Mouse (Mus musculus) midbrain, postnatal 0 days (tissue): Measurements from ENCODE around the gene Trarg1. TPM values are rescaled to one million over a fixed set of nuclear protein-coding genes. Genes with fewer than 3 reads are reported as not detected.
"Not testable (repeated sequence)": the region's sequence is repeated elsewhere in the genome, so short reads cannot be mapped to it uniquely, and the experiment has no call there.

Experiments
- ATAC-seq: fragments of 200-750 bp; cut with Nextera tagmentation; 2 replicates; pipeline ENCODE4 v1.8.0; 2017; ENCODE audit warnings: moderate number of reproducible peaks, mild to moderate bottlenecking, moderate TSS enrichment, moderate library complexity; ENCODE audit not compliant: low FRiP score
- DNase-seq: peaks from one replicate; pipeline ENCODE4 v3.0.0-alpha.2; 2015; ENCODE audit warnings: low spot score
- H3K27ac ChIP-seq: fragments of 300-500 bp; sonication (generic); 2 replicates; pipeline ENCODE4 v1.5.1; 2014; ENCODE audit warnings: low read depth, mild to moderate bottlenecking, low read length, mixed read lengths
- H3K27me3 ChIP-seq: fragments of 300-500 bp; sonication (generic); 2 replicates; pipeline ENCODE4 v1.6.1; 2014; ENCODE audit warnings: low read length, control low read depth, mixed read lengths; ENCODE audit not compliant: insufficient read depth
- H3K36me3 ChIP-seq: fragments of 300-500 bp; sonication (generic); 2 replicates; pipeline ENCODE4 v1.6.1; 2014; ENCODE audit warnings: low read length, control low read depth, mixed read lengths; ENCODE audit not compliant: insufficient read depth
- H3K4me1 ChIP-seq: fragments of 300-500 bp; sonication (generic); 2 replicates; pipeline ENCODE4 v1.6.1; 2014; ENCODE audit warnings: mild to moderate bottlenecking, control low read depth, antibody characterized with exemption, low read length, mixed read lengths; ENCODE audit not compliant: insufficient read depth
- H3K4me2 ChIP-seq: fragments of 300-500 bp; sonication (generic); 2 replicates; pipeline ENCODE4 v1.6.1; 2014; ENCODE audit warnings: low read depth, mild to moderate bottlenecking, low read length, mixed read lengths; ENCODE audit not compliant: poor library complexity, severe bottlenecking
- H3K4me3 ChIP-seq: fragments of 300-500 bp; sonication (generic); 2 replicates; pipeline ENCODE4 v1.5.1; 2014; ENCODE audit warnings: low read depth, mild to moderate bottlenecking, low read length, moderate library complexity
- H3K9ac ChIP-seq: fragments of 300-500 bp; sonication (generic); replicated peaks from 2 replicates; pipeline ENCODE4 v1.6.1; 2014; ENCODE audit warnings: mild to moderate bottlenecking, low read length, moderate library complexity, mixed read lengths; ENCODE audit not compliant: poor library complexity, severe bottlenecking
- H3K9me3 ChIP-seq: fragments of 300-500 bp; sonication (generic); 2 replicates; pipeline ENCODE4 v1.6.1; 2016; ENCODE audit warnings: low read length, control low read depth
- CTCF ChIP-seq: IDR thresholded peaks from 2 replicates; pipeline ENCODE4 v1.5.1; 2016; ENCODE audit warnings: antibody characterized with exemption, mild to moderate bottlenecking
- WGBS: fragments of 180-500 bp; shearing (Covaris S2); extraction: QIAGEN DNeasy Blood & Tissue Kit; methylation state at CpG from one replicate; pipeline ENCODE4 v1.1.7; 2014; 5-methylcytosine and 5-hydroxymethylcytosine counted together
- polyA plus RNA-seq: library from polyadenylated mRNA; unstranded; fragments of >200 nt; fragmentation: Nextera tagmentation; extraction: Ambion mirVana; gene quantifications from 2 replicates; pipeline ENCODE4 v1.2.1, GENCODE M21; 2015
- total RNA-seq: library from RNA; depleted of rRNA; stranded (reverse); fragments of >200 nt; gene quantifications from 2 replicates; pipeline ENCODE4 v1.2.3, GENCODE M21; 2014; rRNA removed

Gene Trarg1
- total RNA-seq (0.27 and 0.76 TPM in 2 replicates), polyA plus RNA-seq (0.61 and 0.80 TPM in 2 replicates)

DNA sequence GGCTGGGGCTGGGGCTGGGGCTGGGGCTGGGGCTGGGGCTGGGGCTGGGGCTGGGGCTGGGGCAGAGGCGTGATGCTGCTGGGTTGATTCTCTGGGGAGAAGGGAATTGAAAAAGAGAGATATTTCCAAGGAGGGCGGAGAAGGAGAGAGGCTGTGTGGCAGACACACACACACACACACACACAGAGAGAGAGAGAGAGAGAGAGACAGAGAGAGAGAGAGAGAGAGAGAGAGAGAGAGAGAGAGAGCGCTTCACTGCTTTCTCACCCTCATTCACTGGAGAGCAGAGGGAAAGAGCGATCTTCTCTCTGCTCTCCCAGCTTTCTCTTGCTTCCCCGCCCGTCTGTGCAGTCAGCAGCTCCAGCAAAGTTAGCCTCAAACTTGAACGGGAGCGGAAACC, at the start of gene Trarg1:
Trarg1 (plus strand) TSS at position 301 of the 400 bp plus-strand sequence.
- H3K27me3 ChIP-seq, H3K27ac ChIP-seq, H3K4me3 ChIP-seq, H3K9ac ChIP-seq, H3K36me3 ChIP-seq, DNase-seq, ATAC-seq, H3K4me1 ChIP-seq, H3K9me3 ChIP-seq, H3K4me2 ChIP-seq: not testable (repeated sequence)
- 44% methylated on average over 7 of the region's 8 CpGs for whole genome bisulfite sequencing

DNA sequence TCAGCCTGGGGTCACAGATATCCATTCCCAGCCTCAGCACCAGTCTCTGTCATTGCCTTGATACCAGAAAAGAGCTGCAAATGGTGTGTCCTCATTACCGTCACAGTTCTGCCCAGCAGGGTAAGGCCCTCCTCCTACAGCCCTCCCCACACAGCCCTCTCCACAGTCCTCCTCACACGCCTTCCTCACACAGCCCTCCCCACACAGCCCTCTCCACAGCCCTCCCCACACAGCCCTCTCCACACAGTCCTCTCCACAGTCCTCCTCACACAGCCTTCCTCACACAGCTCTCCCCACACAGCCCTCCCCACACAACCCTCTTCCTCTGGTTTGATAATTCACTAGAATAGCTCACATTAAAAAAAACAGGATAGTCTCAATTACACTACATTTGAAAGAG, 49.6 kb upstream of the Trarg1 start:
- no peak for DNase-seq
- TF ChIP-seq CTCF: no peak
- no peak for ATAC-seq
- no peaks in the 10 kb centered on the region for H3K4me1 ChIP-seq
- H3K4me2 ChIP-seq: no peak overlapping the region
- no peak overlapping the region for H3K9ac ChIP-seq
- H3K9me3 ChIP-seq: no peaks in the 10 kb centered on the region
- WGBS: 37% methylated on average over 2 of the region's 2 CpGs
- no peak overlapping the region for H3K27ac ChIP-seq
- H3K36me3 ChIP-seq: no peaks in the 10 kb centered on the region
- no peaks in the 10 kb centered on the region for H3K27me3 ChIP-seq
- no peak overlapping the region for H3K4me3 ChIP-seq

DNA sequence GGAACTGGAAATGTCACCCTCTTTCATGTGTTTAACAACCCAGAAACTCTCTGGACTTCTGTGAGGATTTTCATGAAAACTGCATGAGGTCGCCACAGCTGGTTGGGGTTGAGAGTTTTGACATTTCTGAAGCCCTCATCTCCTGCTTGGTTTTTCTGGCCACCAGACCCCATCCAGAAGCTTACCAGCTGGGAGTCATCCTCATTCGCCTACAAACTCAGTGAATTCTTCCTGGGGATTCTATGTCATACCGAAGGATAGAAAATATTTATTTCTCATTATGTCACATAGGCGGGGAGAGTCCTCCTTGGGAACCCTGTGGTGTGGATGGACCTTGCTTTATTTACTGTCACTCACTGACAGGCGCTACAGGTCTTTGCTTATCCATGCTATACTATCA, 49.1 kb upstream of the Trarg1 start:
- no peaks in the 10 kb centered on the region for H3K27me3 ChIP-seq
- no peaks in the 10 kb centered on the region for H3K9me3 ChIP-seq
- no peak for TF ChIP-seq CTCF
- H3K27ac ChIP-seq: no peak overlapping the region
- DNase-seq (no peak), ATAC-seq (no peak)
- H3K9ac ChIP-seq: no peak overlapping the region
- 83% methylated on average over 5 of the region's 5 CpGs for WGBS
- no peak overlapping the region for H3K4me2 ChIP-seq
- H3K4me3 ChIP-seq: no peak overlapping the region
- no peaks in the 10 kb centered on the region for H3K36me3 ChIP-seq
- no peaks in the 10 kb centered on the region for H3K4me1 ChIP-seq

DNA sequence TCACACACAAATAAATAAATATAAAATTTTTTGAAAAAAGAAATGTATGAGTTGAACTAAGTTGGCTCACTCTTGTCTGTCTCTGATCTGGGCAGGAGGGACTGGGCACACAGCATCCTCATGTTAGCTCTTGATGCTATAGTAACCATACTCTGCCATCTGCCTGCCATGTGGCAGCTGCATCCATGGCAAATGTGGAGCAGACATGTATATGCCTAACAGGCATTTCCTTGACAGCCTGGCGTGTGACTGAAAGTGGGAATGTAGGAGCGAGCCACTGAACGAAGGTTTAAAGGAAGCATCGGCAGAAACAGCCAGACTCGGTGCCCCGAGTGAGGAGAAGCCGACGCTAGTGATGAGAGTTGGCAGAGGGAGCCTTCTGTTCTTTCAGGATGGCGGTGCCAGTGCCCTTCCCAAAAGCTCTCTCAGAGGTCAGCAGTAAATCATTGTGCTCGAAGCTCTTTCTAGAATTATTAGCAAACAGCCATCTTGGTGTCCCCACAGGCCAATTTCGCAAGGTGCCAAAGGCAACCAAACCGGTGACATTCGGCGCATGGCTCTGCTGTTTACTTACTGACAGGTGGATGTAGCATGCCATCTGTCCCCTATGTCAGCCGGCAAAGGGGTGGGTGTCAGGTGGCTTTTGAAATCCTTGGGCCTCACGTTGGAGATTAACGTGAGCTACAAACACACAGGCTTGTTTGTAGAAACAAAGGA, 40.2 kb upstream of the Trarg1 start:
- WGBS: 75% methylated on average over 17 of the region's 17 CpGs
- H3K4me2 ChIP-seq: no peak overlapping the region
- H3K36me3 ChIP-seq: no peaks in the 10 kb centered on the region
- H3K4me3 ChIP-seq: no peak overlapping the region
- H3K4me1 ChIP-seq: no peaks in the 10 kb centered on the region
- H3K27me3 ChIP-seq: no peaks in the 10 kb centered on the region
- ATAC-seq (no peak), DNase-seq (peak; percentile 67)
- H3K27ac ChIP-seq: no peak overlapping the region
- no peaks in the 10 kb centered on the region for H3K9me3 ChIP-seq
- no peak overlapping the region for H3K9ac ChIP-seq
- no peak for TF ChIP-seq CTCF

DNA sequence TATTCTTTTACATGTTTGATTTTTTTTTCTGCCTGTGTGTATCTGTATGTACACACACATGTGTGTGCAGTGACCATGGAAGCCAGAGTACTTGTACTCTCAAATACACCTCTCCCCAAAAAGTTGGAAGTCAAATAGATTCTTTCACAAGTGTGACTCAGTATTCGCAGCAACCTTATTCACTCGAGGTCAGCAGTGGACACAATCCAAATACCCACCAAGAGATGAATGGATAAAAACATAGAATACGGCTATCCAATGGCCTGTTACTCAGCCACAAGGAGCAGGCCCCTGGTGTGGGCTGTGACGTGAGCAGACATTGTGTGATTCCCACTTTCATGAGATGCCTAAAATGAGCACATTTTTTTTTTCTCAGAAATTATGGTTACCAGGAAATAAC, 39.4 kb upstream of the Trarg1 start:
- no peak for TF ChIP-seq CTCF
- no peaks in the 10 kb centered on the region for H3K36me3 ChIP-seq
- ATAC-seq (no peak), DNase-seq (no peak)
- H3K27me3 ChIP-seq: no peaks in the 10 kb centered on the region
- no peak overlapping the region for H3K27ac ChIP-seq
- no peaks in the 10 kb centered on the region for H3K9me3 ChIP-seq
- no peak overlapping the region for H3K9ac ChIP-seq
- no peaks in the 10 kb centered on the region for H3K4me1 ChIP-seq
- H3K4me3 ChIP-seq: no peak overlapping the region
- no peak overlapping the region for H3K4me2 ChIP-seq
- WGBS: 73% methylated on average over 4 of the region's 4 CpGs

DNA sequence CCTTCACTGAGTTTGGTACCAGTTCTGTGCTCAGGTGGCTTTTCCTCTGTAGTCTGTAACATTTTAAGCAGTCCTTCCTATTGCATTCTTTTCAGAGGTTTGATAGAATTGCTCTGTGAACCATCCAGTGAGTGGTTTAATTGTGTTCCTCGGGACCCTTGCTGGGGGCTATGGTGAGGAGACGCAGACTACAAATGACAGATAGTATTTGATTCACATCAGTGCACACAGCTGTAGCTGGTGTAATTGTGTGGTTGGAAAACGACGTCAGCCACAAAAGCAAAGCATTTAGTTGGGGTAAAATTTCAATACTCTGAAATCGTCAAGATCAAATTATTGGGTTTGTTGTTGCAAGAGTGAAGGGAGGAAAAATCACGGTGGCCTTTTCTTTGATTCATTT, 35.4 kb upstream of the Trarg1 start:
- WGBS: 35% methylated on average over 6 of the region's 6 CpGs
- no peak for ATAC-seq
- no peaks in the 10 kb centered on the region for H3K27me3 ChIP-seq
- no peak overlapping the region for H3K4me3 ChIP-seq
- no peak overlapping the region for H3K4me2 ChIP-seq
- H3K27ac ChIP-seq: no peak overlapping the region
- no peak overlapping the region for H3K9ac ChIP-seq
- no peak for TF ChIP-seq CTCF
- no peaks in the 10 kb centered on the region for H3K9me3 ChIP-seq
- no peaks in the 10 kb centered on the region for H3K4me1 ChIP-seq
- DNase-seq: peak; percentile 48
- H3K36me3 ChIP-seq: no peaks in the 10 kb centered on the region
